Mouse (Mus musculus): ENCODE results near the gene Sept9.
"Not testable (repeated sequence)": the region's sequence is repeated elsewhere in the genome, so short reads cannot be mapped to it uniquely, and the experiment has no call there.

Gene Sept9

DNA sequence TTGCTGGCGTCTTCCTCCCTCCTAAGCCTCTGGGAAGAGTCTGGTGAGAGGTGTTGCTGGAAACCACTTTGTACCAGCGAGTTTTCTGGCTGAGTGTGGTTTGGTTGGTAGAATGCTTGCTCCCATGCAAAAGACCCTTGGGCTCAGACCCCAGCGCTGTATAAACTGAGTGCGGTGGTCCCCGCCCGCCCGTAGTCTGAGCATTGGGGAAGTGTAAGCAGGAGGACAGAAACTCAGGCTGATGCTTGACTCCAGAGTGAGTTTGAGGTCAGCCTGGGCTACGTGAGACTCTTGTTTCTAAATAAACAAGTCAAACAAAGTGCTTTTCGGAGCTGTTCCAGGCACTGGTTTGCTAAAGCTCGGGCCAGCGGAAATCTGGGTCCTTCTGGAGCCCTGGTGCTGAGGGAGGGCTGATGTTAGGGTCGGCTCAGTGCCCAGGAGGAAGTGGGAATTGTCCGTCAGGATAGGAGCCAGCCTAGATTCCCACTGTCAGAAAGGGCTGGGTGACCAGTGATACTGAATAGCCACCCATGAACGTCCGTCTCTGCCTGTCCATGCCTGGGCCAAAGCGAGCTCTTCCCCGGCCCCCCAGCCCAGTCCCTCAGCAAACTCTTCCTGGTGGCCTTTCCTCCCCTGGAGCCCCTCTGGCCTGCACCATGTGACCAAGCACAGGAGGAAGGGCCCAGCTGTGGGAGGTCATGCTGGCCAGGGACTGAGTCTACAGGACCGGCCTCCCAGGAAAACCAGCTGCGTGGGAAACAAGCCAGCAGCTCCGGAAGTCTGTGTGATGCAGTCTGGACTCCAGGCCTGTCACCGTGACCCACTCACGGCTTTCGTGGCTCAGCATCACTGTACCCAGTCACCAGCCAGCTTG is 112.8 kb downstream of the Sept9 start:
- no peak for DNase-seq (ENCODE audit: low spot score)

DNA sequence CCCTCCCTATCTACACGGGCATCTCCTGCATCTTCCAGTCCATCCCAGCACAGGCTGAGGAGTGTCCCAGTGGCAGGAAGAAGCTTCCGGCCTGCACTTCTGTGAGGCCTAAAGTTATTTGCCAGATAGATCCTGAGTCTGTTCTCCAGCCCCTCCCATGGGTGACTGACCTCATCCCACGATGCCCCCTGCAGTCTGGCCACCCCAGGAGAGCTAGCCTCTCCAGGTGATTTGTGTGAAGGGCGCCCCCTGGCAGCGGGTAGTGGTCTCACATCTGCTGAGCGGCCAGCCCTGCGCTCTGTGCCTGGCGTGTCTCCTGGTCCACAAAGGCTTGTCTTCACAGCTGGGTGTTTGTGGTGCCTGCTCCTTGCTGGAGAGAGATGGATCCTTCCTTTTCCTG is 113.5 kb downstream of the Sept9 start:
- DNase-seq (ENCODE audit: low spot score): no peak

DNA sequence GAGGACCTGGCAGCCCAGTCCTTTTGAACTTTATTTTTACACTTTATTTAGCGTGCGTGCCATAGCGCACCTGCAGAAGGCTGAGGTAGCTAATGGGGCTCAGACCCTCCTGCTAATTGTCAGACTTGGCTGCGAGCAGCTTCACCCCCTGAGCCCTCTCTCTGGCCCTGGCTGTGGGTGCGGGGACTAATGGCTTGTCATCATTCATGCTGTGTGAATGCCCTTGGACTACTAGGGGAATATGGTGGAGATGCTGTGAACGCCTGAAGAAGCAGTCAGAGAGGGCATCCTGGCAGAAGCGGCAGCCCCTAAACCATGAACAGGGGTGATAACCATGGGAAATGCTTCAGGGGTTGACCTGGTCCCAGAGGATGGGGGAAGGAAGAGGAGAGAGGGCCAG is 114.0 kb downstream of the Sept9 start:
- no peak for DNase-seq (ENCODE audit: low spot score)

DNA sequence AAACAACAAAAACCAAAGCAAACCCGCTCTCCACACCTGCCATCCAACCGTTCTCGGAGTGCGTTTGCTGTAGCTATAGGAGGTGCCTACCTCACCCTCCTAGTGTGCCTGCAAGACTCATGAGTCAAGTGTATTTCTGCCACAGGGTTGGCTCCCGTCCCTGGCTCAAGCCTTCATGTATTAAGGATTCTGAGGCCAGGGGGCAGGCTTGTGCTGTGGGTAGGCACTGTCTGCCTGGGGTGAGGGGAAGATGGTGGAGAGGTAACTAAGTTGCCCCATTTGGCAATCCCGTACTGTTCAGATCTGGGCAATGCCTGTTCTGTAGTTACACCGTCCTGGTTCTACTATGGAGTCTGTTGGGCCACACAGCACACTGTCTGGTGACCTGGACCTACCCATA is 114.6 kb downstream of the Sept9 start:
- no peak for DNase-seq (ENCODE audit: low spot score)

DNA sequence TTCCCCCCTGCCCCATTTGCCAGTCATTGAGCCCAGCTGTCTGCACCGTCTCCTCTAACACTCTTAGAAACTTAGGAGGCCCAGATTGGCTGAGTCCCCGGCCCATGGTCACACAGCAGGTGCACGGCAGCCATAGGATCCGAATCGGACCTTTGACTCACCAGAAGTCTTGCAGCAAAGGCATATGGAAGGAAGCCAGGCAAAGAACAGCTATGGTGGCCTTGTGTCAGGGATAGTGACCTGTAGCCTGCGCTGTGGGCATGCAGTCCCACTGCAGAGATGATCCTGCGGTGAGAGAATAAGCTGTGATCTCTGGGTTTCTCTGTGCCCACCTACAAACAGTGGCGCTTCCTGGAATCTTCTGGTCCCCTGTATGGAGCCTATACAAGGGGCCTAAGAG is 115.1 kb downstream of the Sept9 start:
- no peak for DNase-seq (ENCODE audit: low spot score)

DNA sequence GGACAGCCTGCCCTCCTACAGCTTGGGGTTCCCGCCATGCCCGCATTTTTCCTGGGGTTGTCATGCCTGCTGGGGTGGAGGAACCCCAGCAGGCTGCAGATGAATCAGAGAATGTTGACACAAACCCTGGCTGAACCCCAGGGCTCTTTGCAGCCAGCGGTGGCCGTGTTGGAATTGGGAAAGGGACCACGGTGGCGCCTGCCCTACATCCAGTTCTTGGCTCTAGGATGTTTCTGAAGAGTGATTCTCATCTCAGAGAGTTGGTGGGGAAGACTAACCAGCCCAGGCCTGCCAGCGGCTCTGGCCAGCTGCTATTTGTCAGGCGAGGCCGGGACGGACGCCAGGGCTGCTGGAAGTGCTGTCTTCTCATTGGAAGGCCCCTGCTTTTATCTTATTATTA is 115.8 kb downstream of the Sept9 start:
- DNase-seq (ENCODE audit: low spot score): no peak

DNA sequence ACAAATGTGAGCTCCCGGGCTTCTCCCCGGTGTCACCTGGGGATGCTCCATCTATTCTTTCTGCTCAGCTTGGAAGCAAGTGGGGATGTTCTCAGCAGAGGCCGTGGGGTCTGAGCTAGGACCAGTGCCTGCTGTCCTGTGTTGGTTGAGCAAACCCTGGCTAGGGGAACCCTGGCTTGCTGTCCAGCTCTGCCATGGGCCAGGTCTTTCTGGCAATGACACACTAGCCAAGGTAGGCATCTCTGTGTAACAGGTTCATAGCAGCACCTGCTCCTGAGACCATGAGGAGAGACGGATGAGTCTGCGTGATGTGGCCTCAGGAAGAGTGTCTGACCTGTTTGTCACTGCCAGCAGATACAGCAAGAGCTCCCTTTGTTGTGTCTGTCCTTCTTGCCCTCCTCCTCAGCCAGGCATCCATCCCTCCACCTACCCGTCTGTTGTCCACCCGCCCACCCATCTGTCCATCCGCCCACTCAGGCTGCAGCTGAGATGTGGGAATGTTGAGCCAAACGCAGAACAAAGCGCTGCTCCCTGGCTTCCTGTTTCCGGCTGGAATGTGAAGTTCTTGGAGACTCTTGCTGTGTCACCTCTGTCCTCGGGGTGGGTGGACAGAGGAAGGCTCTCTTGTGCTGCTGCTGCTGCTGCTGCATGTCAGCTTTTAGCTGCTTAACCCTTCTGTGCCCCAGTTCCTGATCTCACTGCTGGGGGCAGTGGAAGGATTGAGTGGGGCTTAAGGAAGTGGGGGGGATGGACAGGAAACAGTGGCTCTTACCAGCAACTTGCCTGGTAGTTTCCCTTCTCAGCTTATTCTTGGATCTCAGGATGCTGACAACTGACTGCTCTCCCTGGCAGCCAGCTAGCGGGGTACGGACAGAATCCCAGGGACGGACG is 117.2 kb downstream of the Sept9 start:
- DNase-seq (ENCODE audit: low spot score): no peak

DNA sequence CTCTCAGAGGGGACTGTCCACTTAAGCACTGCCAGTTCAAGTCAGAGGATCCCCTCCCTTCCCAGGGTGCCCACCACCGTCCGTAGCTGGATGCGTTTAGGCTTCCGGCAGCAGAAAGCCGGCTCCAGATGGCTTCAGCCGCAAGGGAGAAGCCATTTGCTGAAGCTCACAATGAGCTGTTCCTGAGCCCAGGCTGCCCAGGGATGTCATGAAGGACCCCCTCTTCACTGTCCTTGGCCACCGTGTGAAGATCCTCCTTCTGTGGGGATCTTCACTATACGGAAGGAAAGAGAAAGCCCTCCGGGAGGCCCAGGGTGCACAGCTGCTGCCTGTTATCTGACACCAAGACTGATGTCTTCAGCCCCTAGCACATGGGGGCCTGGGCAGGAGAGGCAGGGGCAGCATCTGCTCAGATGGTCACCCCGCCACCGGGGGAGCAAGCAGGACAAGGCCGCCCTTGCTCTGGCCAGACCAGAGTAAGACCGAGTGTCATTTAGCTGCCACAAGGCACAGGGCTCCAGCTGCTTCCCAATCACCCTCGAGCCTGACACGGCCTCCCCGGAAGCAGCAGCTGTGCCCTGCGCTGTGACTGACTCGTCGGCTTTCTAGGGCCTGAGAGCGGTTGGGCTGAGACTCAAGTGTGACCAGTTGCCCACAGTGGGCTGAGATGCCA is 118.1 kb downstream of the Sept9 start:
- DNase-seq (ENCODE audit: low spot score): no peak

DNA sequence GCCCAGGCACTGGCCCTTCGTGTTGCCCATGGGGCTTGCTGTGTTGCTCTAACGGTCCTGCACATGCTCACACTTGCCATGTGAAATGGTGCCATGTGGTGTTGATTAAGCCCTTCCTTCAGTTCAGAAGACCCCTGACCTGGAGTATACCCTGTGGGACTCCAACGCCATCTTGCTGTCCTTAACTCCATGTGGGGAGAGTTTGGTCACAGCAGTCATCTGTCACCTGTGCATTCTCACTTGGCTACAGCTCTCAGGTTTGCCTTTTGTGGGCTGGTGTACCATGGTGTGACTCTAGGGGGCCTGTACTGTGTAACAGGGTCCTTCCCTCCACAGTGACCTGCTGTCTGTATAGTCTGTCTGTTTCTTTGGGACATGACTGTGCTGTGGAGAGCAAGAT is 118.7 kb downstream of the Sept9 start:
- DNase-seq (ENCODE audit: low spot score): no peak

DNA sequence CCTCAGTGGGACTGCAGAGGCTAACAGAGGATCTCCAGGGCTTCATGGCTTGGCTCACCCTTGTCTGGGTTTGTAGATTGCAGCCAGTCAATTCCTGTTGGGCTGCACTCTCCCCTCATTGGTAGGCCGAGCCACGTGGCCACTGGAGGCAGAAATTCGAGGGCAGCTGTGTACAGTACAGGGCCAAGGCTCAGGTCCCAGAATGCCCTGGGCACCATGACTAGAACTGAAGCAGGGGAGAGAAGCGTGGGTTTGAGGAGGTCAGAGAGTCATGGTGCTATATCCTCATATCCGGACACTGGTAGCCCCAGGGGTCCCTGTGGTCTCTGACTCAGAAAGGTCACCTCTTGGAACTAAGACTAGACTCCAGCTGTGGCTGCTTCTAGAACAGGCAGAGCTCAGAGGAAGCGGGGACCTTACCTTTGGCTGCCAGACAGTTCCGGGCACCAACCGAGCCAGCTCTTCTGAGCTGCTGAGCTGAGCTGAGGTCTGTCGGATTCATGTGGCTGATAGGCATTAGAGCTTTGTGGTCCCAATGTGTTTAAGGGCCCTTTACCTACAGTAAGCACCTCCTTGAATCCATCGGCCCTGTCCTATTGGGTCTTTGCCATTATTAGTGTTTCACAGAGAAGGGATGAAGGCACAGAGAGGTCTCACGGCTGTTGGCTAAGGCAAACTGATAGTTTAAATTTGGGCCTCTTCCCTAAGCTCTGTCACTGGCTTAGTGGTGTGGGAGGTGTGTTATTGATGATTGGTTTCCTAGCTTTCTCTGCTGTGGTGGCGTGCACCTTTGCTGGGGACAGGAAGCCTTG is 119.5 kb downstream of the Sept9 start:
- no peak for DNase-seq (ENCODE audit: low spot score)

DNA sequence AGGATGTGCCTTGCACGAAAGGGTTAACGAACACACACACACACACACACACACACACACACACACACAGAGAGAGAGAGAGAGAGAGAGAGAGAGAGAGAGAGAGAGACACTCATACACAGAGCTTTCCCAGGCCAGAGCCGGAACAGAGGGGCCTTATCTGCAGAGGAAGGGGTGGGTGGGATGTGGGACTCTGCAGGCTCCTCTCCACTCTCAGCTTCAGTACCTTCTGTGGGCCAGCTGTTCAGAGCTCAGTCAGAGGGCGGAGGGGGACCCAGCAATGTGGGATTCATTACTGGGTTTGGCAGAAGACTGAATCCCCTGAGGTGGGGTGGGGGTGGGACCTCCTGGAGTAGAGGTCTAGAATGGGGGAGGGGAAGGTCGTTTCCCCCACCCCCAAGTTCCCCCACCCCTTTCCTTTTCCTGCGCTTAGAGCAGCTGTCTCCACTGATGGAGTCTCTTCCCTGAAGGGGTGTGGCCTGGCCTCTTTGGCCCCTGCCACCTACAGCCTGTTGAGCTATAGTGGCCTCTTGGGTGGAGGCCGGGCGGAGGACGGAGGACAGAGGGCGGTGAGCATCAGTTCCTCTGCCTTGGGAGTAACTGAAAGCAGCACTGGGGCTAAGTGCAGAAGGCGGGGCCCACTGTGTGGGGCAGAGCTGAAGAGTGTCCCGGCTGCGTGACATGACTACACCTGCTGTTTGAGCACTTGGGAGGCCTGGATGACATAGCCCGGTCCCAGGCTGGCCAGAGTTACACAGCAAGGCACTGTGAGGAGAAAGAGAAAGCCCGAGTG is 120.3 kb downstream of the Sept9 start:
- no peak for DNase-seq (ENCODE audit: low spot score)

DNA sequence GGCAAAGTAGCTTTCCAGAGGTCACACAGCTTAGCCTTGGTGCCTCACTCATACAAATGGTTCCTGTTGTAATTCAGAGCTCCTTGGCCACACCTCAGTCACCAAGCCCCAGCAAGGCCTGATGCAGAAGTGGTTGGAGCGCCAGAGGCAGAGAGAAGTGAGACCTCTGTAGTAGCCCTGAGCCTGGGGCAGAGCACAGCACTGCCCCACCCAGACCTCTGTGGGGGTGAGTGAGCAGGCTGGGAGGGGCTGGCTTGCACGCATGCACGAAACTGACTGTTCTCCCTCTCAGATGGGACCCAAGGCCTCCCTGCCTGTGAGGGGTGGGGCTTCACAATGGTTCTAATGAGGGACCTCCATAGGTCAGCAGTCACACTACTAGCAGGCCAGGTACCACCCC is 121.0 kb downstream of the Sept9 start:
- no peak for DNase-seq (ENCODE audit: low spot score)

DNA sequence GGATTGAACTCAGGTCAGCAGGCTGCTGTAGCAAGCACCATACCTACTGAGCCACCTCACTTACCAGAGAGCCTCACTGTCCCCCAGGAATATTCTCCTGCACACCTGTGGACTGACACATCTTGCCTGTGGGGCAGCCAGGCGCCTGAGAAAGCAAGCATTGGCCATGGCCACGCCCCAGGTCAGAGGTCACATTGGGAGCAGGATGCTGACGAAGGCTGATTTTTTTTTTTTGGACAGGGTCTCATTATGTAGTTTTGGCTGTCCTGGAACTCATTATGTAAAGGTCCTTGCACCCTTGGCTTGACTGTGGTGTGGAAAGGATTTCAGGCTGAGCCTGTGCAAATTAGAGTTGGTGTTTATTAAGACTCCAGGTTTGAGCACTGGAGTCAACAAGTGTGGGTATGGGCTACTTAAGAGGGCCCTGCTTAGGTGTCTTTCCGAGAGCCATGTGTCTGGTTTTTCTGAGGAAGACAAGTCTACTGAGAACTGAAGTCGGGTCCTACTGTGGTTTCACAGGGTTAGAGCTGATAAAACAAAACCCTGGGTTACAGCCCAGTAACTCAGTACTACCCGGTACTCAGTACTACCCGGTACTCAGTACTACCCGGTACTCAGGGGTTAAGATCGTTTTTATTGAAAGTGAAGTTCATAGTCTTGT is 122.0 kb downstream of the Sept9 start:
- no peak for DNase-seq (ENCODE audit: low spot score)

DNA sequence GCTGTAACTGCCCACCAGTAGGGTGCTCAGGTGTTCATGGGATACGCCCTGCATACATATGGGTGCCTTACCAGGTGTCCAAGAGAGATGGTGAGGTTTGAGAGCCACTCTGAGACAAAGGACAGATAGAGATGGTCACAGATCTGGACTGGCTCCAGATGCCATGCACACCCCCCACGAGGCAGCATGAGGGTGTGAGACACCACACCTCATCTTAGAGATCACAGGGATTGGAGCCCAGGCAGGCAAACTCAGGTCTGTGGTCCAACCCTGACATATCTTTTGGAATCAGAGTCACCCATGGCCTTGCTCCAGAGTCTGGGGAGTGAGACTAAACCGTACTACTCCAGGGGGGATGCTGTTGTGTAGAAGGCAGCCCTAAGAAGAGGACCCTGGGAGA is 122.8 kb downstream of the Sept9 start:
- DNase-seq (ENCODE audit: low spot score): no peak

DNA sequence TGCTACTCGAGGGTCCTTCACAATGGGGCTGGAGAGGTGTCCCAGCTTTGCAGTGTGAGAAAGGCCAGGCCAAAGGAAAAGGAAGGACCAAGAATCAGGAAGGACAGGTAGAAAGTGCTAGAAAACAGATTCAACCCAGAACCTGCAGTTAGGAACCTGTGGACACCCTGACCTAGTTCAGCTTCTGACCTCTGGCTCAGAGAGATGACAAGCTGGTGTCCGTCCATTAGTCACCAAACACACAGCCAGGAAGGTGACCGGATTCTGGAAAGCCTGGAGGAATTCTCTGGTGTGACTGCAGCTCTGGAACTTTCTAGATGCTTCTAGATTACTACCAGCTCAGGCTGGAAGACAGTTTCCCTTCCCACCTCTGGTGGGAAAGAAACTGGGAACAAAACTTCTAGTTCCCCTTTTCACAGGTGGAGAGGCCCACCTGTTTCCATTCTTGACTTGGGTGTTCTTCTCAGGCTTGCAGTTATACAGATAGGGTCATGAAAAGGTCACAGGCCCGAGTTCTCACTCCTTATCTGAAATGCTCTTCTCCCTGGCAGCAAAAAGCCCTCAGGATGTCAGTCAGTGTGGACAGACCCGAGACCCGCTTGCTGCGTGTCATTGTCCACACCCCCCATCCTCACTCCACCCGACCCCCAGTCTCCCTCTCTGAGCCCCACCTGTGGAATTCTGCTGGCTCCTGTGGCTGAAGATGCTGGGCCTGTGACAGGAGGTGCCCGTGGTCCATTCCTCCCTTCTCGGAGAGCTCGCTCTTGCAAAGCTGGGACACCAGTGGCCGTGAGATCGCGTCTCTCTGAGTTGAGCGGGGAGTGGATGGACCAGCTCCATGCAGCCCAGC is 123.5 kb downstream of the Sept9 start:
- no peak for DNase-seq (ENCODE audit: low spot score)

DNA sequence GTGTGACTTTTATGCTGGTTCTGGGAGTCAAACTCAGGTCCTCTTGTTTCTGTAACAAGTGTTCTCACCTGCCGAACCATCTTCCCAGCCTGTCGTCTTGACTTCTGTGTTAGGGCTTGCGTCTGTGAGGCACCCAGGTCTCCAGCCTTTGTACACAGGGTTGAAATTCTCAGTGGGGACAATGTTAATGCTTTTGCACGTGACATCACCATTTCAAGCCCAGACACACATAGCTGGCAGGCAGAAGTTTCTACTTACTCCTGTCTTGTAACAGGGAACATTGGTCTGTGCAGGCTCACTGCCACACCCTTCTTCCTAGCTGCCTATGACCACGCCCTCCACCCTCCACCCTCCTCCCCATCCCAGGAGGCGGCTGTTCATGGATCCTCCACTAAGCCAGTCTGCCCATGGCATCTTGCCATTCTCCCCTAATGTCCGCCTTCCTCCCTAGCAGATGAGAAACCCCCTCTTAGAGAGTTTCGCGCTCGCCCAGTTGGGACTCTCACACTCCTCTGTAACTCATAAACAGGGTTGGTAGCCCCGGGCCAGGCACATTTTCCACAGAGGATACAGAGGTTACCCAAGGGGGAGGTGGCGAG is 124.6 kb downstream of the Sept9 start:
- DNase-seq (ENCODE audit: low spot score): no peak

DNA sequence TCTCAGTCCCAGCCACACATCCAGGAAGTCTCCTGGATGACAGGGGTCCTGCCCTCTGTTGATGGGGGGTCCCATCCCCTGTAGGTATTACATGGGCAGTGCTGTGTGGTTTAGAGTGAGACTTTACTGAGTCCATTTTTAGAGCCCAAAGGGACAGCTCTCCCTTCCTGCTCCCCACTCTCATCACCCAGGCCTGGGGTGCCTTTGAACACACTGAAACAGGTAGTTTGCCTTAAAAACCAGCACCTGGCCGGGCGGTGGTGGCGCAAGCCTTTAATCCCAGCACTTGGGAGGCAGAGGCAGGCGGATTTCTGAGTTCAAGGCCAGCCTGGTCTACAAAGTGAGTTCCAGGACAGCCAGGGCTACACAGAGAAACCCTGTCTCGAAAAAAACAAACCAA is 125.3 kb downstream of the Sept9 start:
- DNase-seq (ENCODE audit: low spot score): not testable (repeated sequence)

DNA sequence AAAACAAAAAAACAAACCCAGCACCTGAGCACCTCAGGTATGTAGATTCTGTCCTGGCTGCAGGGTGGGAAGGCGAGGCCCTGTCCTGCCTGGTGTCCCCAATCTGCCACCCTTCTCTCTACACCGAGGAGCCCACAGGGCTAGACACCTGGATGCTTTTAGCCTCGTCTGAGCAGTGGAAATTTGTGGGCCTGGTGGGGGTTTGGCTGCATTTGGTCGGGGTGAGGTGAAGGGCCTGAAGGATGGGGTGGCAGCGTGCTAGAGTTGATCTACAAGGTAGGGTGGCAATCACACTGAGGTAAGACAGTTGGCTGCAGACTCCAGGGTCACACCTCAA is 125.6 kb downstream of the Sept9 start:
- DNase-seq (ENCODE audit: low spot score): no peak

DNA sequence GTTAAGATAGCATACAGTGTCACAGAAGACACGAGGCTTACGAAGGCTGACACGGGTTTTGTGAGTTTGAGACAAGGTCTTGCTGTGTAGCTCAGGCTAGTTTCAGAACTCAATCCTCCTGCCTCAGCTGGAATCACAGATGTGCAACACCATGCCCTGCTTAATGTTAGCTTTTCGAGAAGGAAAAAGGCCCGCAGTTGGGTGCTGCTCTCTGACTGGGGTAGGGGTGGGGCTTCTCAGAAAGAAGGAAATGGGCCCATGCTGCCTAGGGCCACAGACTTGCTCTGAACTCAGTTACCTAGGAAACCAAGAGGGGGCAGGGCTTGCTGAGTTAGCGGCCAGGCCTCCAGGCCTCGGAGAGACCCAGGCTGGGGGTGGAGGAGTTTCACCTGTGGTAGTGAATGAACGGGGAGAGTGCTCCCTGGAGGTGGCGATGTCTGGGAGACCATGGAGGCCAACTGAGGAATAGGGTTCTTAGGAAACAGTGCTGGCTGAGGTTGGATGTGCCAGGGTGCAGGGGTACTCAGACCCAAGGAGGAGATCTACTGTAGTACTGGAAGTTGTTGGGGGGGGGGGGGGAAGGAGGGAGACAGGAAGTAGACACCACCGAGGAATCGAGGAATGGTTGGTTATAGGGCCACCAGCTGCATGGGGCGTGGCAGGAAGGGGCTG is 126.1 kb downstream of the Sept9 start:
- no peak for DNase-seq (ENCODE audit: low spot score)

Measured in urinary bladder, postnatal 10 days (tissue).